Mouse (Mus musculus) urinary bladder, adult 18-20 months (tissue): ENCODE measurements around the gene Pacs1.
"Not testable (repeated sequence)": the region's sequence is repeated elsewhere in the genome, so short reads cannot be mapped to it uniquely, and the experiment has no call there.

Experiments used
- DNase-seq, 2 experiments: peaks; one replicate each; pipeline ENCODE4 v3.0.0; 2022; ENCODE audit warnings: low spot score in 2 of 2, mixed read lengths in 2 of 2

Gene Pacs1

GRCm38 (mm10) chr19:5268017-5268416 is 4.9 kb downstream of the Pacs1 start:
- DNase-seq, result no peak

DNA sequence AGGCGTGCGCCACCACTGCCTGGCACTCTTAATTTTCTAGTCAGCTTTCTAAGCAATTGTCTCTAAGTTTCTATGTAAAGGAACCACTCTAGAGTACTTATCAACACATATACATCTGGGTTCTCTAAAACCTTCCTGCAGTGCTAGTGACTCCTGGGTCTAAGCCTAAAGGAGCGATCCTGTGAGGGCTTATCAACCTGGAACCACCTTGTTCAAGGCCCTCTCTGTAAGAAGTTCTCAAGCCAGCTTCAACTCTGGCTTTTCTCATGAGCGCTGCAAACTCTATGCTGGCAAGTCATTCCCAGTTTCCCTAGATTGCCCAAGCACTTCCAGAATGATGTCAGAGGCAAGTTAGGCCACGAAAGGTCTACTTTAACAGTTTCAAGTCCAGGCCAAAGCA is 5.9 kb downstream of the Pacs1 start:
- no peak for DNase-seq

DNA sequence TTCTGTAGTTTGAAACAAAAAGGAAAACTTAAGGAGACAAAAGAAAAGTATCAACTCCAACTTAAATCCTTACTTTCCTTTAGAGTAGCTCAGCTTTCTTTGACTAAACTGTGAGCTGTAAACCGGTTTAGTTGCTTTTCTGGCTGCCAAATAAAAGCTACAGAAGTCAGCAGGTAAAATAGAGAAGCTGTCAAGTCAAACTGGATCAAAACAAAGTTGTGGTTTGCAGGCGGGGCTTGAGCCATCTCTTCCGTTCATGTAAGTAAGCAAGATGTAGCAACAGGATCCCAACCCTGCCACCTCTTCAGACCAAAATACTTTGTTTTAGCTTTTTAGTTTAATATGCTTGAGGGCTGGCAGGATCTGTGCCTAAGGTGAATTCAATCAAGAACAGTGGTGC is 15.8 kb downstream of the Pacs1 start:
- DNase-seq, result peak; percentile 19 to 42

- DNase-seq, result not testable (repeated sequence)
These were observed 35.9 kb downstream of the Pacs1 start for GRCm38 (mm10) chr19:5236981-5237380.

DNA sequence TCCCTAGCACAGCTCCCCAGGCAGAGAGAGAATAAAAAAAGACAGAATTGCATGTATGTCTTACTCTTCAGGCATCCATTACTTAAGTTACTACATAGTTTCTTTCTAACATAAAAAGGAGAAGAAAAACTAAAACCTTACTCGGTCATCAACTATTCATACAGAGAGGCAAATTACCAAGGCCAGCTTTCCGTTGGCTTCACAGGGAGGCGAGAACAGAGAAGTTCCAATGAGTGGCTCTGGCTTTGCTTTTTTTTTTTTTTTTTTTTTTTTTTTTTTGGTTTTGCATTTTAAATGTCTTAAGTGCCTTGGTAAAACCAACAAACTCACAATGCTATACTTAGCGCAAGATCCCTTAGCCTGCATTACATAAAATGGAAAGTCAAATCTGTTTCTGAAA is 40.2 kb downstream of the Pacs1 start:
- no peak for DNase-seq

- peak in 1 of 2 experiments; percentile 8 for DNase-seq
These were observed 42.8 kb downstream of the Pacs1 start for GRCm38 (mm10) chr19:5230110-5230509.

DNA sequence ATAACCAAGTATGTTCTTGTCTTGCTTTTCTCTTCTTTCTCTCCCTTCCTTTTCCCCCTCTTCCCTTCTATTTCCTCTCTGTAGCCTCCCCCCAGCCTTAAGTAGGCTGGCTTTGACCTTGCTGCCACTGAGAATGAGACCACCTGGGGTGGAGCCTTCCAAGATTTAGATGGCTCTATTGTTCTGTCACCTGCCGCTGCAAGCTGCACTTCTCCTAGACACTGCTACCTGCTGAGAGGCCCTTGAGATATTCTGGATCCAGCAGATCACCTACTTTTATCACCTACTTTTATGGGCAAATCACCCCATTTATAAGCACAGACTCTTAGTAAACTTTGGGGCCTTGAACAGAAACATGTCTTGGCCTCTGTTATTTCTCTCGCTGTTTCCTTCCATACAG is 48.3 kb downstream of the Pacs1 start:
- DNase-seq, result no peak

- DNase-seq, result no peak
These were observed 48.8 kb downstream of the Pacs1 start for GRCm38 (mm10) chr19:5224077-5224476.

- no peak for DNase-seq
These were observed 51.0 kb downstream of the Pacs1 start for GRCm38 (mm10) chr19:5221926-5222325.

DNA sequence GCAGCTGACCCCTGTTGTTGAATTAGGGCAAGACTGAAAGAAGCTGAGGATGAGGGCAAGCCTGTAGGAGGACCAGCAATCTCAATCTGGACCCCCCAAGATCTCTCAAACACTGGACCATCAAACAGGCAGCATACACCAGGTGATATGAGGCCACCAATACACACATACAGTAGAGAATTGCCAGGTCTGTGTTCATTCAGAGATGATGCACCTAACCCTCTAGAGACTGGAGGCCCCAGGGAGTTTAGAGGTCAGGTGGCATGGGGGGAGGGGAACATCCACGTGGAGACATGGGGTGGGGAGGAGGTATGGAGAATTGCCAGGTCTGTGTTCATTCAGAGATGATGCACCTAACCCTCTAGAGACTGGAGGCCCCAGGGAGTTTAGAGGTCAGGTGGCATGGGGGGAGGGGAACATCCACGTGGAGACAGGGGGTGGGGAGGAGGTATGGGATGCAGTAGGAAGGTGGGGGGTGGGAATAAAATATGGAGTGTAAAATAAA is 51.6 kb downstream of the Pacs1 start:
- not testable (repeated sequence) for DNase-seq

DNA sequence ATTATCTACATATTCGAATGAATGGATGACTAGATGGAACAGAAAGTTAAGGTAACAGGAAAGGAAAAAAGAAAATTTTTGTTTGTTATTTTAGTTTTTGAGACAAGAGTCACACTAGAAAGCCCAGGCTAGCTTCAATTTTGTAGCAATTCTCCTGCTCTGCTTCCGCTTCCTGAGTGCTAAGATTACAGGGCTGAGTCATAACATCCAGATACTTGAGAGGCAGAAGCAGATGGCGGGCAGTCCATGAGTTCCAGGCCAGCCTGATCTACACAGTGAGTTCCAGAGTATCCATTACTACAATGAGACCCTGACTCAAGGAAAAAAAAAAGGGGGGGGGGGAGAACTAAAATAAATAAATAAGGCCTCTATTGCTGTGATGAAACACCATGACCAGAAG is 52.5 kb downstream of the Pacs1 start:
- no peak for DNase-seq

DNA sequence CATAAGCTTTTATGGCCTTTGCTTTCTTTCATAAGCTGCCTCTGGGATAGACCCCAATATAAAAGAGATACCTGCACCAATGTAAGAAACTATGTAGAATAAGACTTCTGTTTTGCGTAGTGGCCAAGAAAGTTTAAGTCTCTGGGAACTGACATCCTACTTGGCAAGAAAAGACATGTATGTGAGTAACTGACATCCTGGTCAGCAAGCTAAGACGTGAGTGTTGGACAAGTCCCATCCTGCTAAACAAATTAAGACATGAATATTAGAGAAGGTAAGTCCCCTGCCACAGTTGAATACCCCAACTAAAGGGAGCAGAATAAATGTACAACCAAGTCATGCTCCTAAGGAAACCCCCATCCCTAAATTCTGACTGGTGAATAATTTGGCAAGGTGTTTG is 71.2 kb downstream of the Pacs1 start:
- no peak for DNase-seq

- DNase-seq, result not testable (repeated sequence)
These were observed 72.3 kb downstream of the Pacs1 start for GRCm38 (mm10) chr19:5200617-5201016.

DNA sequence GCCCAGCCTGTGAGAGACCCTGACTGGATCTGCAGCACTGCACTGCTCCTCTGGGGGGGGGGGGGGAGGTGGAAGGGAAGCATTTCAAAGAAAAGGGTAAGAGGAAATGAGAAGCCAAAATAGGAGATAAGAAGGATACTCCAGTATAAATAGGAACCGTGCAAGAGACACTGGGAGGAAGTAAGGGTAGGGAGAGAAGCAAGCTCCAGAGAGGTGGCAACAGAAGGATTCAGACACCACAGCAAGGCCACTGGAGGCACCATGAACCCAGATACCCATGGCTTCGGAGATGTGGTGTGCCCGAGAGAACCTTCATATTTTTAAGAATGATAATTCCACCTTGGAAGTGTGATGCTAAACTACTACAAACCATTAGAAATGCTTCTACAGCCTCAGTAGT is 74.4 kb downstream of the Pacs1 start:
- no peak for DNase-seq

- DNase-seq, result peak; percentile 7 to 32
These were observed 77.4 kb downstream of the Pacs1 start for GRCm38 (mm10) chr19:5195417-5196035.

- DNase-seq, result no peak
These were observed 80.5 kb downstream of the Pacs1 start for GRCm38 (mm10) chr19:5192397-5192796.

DNA sequence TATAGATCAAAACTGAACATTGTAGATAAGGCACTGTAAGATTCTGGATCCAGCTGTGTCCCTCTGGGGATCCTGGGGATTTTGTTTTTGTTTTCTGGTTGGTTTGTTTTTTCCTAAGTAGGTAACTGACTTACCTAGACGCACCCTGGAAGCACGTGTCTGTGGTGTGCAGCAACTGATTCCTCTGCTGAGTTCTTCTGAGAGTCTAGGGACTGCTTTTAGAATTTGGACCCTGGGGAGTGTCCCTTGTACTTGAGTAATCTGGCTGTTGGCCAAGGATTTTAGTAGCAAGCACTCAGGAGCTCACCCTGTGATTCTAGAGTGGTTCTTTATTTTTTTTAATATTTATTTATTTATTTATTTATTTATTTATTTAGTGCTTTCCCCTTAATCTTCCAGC is 85.5 kb downstream of the Pacs1 start:
- no peak for DNase-seq

DNA sequence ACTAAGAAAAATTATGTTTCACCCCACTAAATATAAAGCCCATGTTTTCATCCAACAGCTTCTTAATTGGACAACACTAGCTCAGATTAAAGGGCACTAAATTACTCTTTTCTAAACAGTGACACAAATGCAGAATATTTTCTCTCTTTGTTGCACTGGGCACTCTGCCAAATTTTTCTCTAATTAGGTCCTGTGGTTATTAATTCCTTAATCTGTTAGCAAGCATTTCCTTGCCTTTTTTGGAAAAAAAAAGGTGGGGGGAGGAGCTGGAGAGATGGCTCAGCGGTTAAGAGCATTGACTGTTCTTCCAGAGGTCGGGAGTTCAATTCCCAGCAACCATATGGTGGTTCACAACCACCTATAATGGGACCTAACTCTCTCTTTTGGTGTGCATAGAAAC is 91.0 kb downstream of the Pacs1 start:
- DNase-seq, result no peak

DNA sequence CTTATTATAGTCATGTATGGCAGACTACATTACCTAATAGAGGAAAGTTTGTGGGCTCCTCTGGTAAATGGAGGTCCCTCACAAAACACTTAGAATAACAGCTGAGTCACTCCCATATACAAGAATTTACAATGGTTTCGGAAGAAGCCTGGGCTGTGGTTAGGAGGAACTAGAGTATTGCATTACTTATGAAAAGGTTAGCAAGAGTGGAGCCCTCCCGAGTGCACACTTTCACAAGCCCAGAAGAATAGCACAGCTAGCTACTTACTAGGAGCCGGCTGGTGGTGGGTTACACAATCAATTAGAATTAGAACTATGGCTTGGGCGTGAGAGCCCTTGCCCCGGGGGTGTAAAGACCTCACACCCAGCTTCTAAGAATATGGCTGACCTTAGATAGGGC is 94.3 kb downstream of the Pacs1 start:
- no peak for DNase-seq

GRCm38 (mm10) chr19:5170430-5170829 is 102.5 kb downstream of the Pacs1 start:
- DNase-seq, result no peak

- DNase-seq, result no peak
These were observed 105.4 kb downstream of the Pacs1 start for GRCm38 (mm10) chr19:5167477-5167876.

DNA sequence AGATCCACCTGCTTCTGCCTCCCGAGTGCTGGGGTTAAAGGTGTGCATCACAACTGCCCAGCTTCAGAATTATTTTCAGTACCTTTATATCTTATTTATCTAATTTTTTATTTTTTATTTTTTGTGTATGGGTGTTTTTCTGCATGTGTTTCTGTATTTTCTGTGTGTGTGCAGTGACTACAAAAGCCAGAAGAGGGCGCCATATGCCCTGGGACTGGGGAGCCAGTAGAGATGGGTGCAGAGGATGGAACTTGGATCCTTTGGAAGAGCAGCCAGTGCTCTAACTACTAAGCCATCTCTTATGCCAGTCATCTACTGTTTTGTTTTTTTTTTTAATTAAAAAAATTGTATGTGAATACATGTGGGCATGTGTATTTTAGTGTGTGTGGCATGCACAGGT is 108.5 kb downstream of the Pacs1 start:
- DNase-seq, result no peak

- DNase-seq, result no peak
These were observed 111.0 kb downstream of the Pacs1 start for GRCm38 (mm10) chr19:5161913-5162312.

GRCm38 (mm10) chr19:5152261-5152660 is 120.7 kb downstream of the Pacs1 start:
- no peak for DNase-seq
